ENCODE assay signal across 10 mouse cellular contexts in the genomic region with DNA sequence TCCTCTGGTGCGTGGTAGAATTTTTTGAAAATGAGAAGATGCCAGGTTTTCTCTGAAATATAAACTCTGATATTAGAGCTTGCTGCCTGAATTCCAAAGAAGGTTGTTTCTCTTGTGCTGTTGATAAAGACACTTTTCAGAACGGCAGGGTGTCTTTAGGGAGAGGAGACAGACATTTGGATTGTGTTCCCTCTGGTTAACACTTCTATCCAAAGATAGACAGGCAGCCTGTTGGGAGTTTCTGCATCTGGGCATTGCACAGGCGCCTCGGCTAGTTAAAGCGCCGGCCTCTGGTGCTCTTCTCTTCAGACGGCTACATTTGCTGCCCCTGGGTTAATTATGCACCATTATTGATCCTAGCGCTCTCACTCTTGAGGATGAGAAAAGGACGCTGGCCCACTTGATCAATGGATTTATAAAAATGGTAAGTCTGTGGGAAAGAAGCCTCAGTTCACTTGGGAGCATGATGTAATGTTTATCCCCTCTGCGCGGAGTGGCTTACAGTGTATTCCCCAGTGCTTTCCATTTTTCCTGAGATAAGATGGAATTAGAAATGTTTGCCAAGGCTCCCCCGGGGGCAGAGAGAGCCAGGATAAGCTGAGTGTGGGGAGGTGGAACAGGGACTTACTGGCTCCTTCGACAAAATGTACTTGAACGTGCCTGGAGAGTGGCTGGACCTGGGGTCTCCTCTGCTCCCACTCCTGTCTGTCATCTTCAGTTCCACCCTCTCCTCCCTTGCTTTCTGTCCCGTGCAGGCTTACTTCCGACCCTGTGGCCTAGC. TPM values are rescaled to one million over a fixed set of nuclear protein-coding genes. Genes with fewer than 3 reads are reported as not detected.
DNase-seq lines count a peak whose midpoint lies in the region; ATAC-seq lines count a peak whose summit lies in the region.
"Had no signal": no experiment of that assay in that cellular context is flagged by ENCODE, and none has a peak within 500 bp of the region (broad histone marks: within the 10 kb centered on the region; RNA-seq: fewer than 3 reads in every experiment).

No protein-coding gene starts in this region.

- no peak overlapping the region for H3K4me2 ChIP-seq in liver, embryonic 15.5 days
- peak overlapping the region; percentile 20 for H3K4me2 ChIP-seq in heart, embryonic 13.5 days
- H3K4me2 ChIP-seq in midbrain, embryonic 13.5 days (replicated peaks) = no peak overlapping the region

- peaks cover 11% of the 10 kb centered on the region for H3K36me3 ChIP-seq in liver, embryonic 15.5 days (replicated peaks)
- H3K36me3 ChIP-seq in heart, embryonic 13.5 days = peaks cover 54% of the 10 kb centered on the region
- H3K36me3 ChIP-seq in midbrain, embryonic 13.5 days = peaks cover 64% of the 10 kb centered on the region

- peak overlapping the region; percentile 3; the same call in 1 of the 2 replicates for H3K27ac ChIP-seq in liver, embryonic 15.5 days (replicated peaks)
- H3K27ac ChIP-seq in heart, embryonic 13.5 days (replicated peaks) = peak overlapping the region; percentile 79
- peak overlapping the region; percentile 53 for H3K27ac ChIP-seq in midbrain, embryonic 13.5 days

- no peaks in the 10 kb centered on the region for H3K9me3 ChIP-seq in liver, embryonic 15.5 days (replicated peaks)
- H3K9me3 ChIP-seq in heart, embryonic 13.5 days = no peaks in the 10 kb centered on the region
- no peaks in the 10 kb centered on the region for H3K9me3 ChIP-seq in midbrain, embryonic 13.5 days

- 71% methylated on average over 16 of the region's 16 CpGs for WGBS in liver, embryonic 15.5 days (ENCODE audit: insufficient replicate concordance)
- 41% methylated on average over 16 of the region's 16 CpGs for WGBS in heart, embryonic 13.5 days
- WGBS in midbrain, embryonic 13.5 days = 53% methylated on average over 16 of the region's 16 CpGs

- no peaks in the 10 kb centered on the region for H3K27me3 ChIP-seq in liver, embryonic 15.5 days
- no peaks in the 10 kb centered on the region for H3K27me3 ChIP-seq in heart, embryonic 13.5 days (replicated peaks)
- H3K27me3 ChIP-seq in midbrain, embryonic 13.5 days = no peaks in the 10 kb centered on the region

- ATAC-seq in frontal cortex, adult (ENCODE audit: low TSS enrichment) = peak; percentile 80
- ATAC-seq in liver, embryonic 15.5 days (ENCODE audit: insufficient read depth) = no peak
- ATAC-seq in heart, embryonic 13.5 days (ENCODE audit: extremely low read depth, insufficient number of reproducible peaks, low FRiP score, low TSS enrichment) = no peak
- ATAC-seq in midbrain, embryonic 13.5 days = peak; percentile 68

- H3K9ac ChIP-seq in liver, embryonic 15.5 days = no peak overlapping the region
- no peak overlapping the region for H3K9ac ChIP-seq in heart, embryonic 13.5 days
- no peak overlapping the region for H3K9ac ChIP-seq in midbrain, embryonic 13.5 days (replicated peaks)

- H3K4me1 ChIP-seq in liver, embryonic 15.5 days (replicated peaks) = peaks cover 15% of the 10 kb centered on the region
- H3K4me1 ChIP-seq in heart, embryonic 13.5 days = peaks cover 25% of the 10 kb centered on the region
- H3K4me1 ChIP-seq in midbrain, embryonic 13.5 days (replicated peaks) = peaks cover 11% of the 10 kb centered on the region

- no peak overlapping the region for H3K4me3 ChIP-seq in liver, embryonic 15.5 days (replicated peaks)
- no peak overlapping the region for H3K4me3 ChIP-seq in heart, embryonic 13.5 days
- no peak overlapping the region for H3K4me3 ChIP-seq in midbrain, embryonic 13.5 days (replicated peaks)

- no peak for DNase-seq in frontal cortex, postnatal 10 days (ENCODE audit: low spot score in 2 of 2)
- no peak for DNase-seq in liver
- no peak for DNase-seq in adrenal gland, adult 2 months
- no peak for DNase-seq in adrenal gland, postnatal 10 days
- DNase-seq: B cell, adult 2 months; kidney, adult 18-20 months had no signal

RNA-seq across cellular contexts. Expression of gene Iqck, which starts 48.7 kb away (rescaled TPM):
- 0.20 and 0.22 TPM in 2 replicates for polyA plus RNA-seq in liver, embryonic 15.5 days (2015; fragmentation: Nextera tagmentation; extraction: Ambion mirVana)
- polyA plus RNA-seq in heart, embryonic 13.5 days (2015; fragmentation: Nextera tagmentation; extraction: Ambion mirVana) = 0.96 and 1.1 TPM in 2 replicates
- 3.5 and 4.1 TPM in 2 replicates for polyA plus RNA-seq in midbrain, embryonic 13.5 days (2015; fragmentation: Nextera tagmentation; extraction: Ambion mirVana)
- total RNA-seq in adrenal gland, adult 2 months (2021) = 10 to 100 TPM; 14.7 to 44.3 TPM
- polyA plus RNA-seq in adrenal gland, adult 2 months (2012; rRNA removed) = 13.5 and 14.8 TPM in 2 replicates
- total RNA-seq in adrenal gland, postnatal 10 days (2021) = 10 to 100 TPM in 1 of 2 experiments, 1 to 10 TPM in 1; 9.1 to 11.9 TPM

RNA-seq across cellular contexts. Expression of gene Knop1, which starts 49.2 kb away (rescaled TPM):
- 21.2 and 26.0 TPM in 2 replicates for polyA plus RNA-seq in liver, embryonic 15.5 days (2015; fragmentation: Nextera tagmentation; extraction: Ambion mirVana)
- 55.0 and 68.3 TPM in 2 replicates for polyA plus RNA-seq in heart, embryonic 13.5 days (2015; fragmentation: Nextera tagmentation; extraction: Ambion mirVana)
- polyA plus RNA-seq in midbrain, embryonic 13.5 days (2015; fragmentation: Nextera tagmentation; extraction: Ambion mirVana) = 105 and 113 TPM in 2 replicates
- total RNA-seq in adrenal gland, adult 2 months (2021) = 10 to 100 TPM; 34.6 to 70.0 TPM
- polyA plus RNA-seq in adrenal gland, adult 2 months (2012; rRNA removed) = 5.7 and 8.0 TPM in 2 replicates
- 10 to 100 TPM; 50.7 to 54.5 TPM for total RNA-seq in adrenal gland, postnatal 10 days (2021)

Comparison
In these comparisons a context has a peak if more than half of its experiments do, and no peak if none do; other contexts are left out.
1. ATAC-seq: peak in frontal cortex, adult (single experiment) and midbrain, embryonic 13.5 days (single experiment); none in liver, embryonic 15.5 days (single experiment) and heart, embryonic 13.5 days (single experiment).
2. H3K27ac ChIP-seq: peak in every context shown above with its lines; median percentile 79 in heart, embryonic 13.5 days; 53 in midbrain, embryonic 13.5 days; 3 in liver, embryonic 15.5 days.